Mouse (Mus musculus): ENCODE measurements at regions not wholly inside any gene's neighbourhood (a gene's known extent, or its start where the extent isn't known, plus 50 kb on each side); places are given as distances from the start of the nearest gene placed in this dataset.

GRCm38 (mm10) chr1:167905424-167905823 lies 216.4 kb downstream of the Lmx1a start:
- peak in 1 of 2 experiments; percentile 79 for DNase-seq (ENCODE audit: low spot score in 2 of 2)

DNA sequence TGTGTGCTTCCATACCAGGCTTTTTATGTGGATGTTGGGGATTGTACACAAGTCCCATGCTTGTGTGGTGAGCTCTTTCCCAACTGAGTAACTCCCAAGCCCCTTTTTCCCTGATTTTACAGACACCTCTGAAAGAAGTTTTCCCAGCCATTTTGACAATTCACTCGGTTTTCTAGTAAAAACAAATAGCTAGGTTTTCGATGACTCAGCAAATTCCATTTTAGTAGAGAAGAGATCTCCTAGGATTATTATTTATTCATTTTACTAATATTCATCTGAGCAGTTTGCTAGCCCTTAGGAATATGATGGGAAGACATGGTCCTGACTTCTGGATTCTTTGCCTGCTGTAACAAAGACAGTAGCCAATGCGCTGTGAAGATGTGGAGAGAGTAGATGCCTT lies 223.0 kb downstream of the Lmx1a start:
- no peak for DNase-seq (ENCODE audit: low spot score in 2 of 2)

DNA sequence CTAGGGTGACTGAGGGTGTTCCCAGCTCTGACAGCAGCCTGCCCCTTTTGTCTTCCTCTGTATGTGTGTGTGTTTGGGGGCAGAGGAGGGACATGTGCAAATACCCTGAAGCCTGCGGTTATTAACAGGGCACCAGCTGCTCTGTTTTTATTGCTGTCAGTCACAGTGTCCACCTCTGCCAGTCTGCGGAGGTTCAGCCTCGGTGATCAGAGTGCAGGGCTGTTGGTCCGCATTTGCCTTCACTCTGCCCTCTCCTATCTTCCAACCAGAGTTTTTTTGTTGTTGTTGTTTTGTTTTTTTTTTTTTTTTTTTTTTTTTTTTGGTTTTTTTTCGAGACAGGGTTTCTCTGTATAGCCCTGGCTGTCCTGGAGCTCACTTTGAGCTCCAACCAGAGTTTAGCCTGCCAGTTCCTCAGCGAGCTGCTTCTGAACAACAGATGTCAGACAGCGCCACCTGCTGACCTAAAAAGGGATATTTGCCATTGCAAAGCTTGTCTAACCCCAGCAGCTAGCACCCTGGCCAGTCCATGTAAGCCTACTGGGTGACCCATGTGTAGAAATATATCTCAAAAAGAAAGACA lies 226.0 kb downstream of the Lmx1a start:
- DNase-seq (ENCODE audit: low spot score in 2 of 2) = peak; percentile 88 to 91

GRCm38 (mm10) chr1:167915578-167916275 lies 226.7 kb downstream of the Lmx1a start:
- DNase-seq (ENCODE audit: low spot score in 2 of 2) = no peak

DNA sequence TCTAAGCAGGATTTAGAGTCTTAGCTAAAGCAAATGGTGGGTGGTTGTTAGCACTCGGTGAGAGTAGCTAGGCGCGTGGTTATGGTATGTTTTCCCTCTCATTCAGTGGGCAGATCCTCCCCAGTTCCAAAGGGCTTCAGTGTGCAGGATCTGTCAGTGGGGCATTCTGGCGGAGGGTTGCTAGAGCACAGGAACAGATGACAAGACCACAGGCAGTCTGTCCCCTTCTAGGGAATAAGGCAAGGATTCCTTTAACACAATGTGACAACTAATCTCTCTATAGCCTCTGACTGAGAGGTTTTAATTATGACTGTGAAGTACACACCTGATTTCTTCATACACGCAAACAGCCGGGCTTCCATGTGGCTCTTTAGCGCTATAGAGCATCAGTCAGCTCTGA lies 233.9 kb downstream of the Lmx1a start:
- DNase-seq (ENCODE audit: low spot score in 2 of 2) = no peak

- DNase-seq (ENCODE audit: low spot score in 2 of 2) = no peak
Measured at GRCm38 (mm10) chr1:167928060-167928467, 239.0 kb downstream of the Lmx1a start.

DNA sequence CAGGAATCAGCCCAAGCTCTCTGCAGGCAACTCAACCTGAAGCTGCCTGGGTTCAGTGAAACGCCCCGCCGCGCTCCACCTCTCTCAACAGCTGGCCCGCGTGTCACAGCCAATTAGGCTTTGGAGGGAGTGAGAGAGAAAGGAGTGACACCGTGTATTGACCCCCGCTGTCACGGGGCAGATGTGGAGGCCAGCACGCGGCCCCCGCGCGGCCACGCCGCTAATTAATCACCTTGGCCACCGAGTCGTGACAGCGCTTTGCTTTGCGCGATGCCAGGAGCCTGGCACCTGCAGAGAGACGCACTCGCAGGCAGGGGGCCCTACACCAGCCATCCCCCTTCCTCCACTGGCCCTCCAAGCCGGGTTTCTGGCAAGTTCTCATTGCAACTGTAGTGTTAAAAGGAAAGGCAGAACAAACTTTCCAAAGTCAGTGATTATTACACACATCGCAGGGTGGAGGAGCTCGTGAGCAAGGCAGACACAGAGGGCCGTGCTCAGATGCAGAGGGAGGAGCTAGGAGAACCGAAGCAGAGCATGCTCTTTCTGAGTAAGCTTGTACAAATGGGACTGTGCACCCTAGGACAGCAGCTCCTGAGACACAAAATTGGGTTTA lies 240.8 kb downstream of the Lmx1a start:
- DNase-seq (ENCODE audit: low spot score in 2 of 2) = no peak

DNA sequence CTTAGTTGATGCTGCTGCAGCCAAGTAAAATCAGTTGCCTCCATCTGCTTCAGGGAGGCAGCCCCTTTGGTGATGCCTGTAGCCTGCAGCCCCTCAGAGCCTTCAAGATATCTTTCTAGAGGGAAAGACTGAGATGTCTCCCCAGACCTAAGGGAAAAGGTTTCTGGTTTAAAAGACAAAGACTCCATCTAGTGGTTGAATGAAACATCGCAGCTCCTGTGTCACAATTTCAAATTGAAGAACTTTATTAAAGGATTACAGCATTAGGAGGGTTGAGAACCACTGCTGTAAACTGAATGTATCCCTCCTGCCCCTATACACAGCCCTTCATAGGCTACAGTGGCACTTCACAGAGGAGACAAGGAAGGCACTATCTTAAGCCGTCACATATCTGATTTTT lies 243.1 kb downstream of the Lmx1a start:
- peak in 1 of 2 experiments; percentile 77 for DNase-seq (ENCODE audit: low spot score in 2 of 2)

DNA sequence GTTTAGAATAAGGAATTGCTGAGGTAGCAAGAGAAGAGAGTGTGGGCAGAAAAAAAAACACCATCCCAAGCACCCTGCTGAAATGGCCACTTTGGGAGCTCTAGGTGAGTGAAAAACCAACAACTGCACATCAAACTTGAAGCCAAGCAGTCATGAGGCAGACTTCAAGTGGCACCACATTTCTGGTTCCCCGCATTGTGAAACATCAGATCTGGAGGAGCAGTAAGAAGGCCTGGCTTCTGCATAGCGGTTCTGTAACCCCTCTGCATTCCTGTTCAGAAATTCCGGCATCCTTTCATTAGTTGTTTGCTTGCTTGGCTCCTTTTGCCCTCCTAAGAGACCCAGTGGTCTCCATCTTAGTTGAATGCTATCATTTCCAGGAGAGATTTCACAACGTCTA lies 247.7 kb downstream of the Lmx1a start:
- no peak for DNase-seq (ENCODE audit: low spot score in 2 of 2)

GRCm38 (mm10) chr1:167938176-167938575 lies 249.1 kb downstream of the Lmx1a start:
- no peak for DNase-seq (ENCODE audit: low spot score in 2 of 2)

DNA sequence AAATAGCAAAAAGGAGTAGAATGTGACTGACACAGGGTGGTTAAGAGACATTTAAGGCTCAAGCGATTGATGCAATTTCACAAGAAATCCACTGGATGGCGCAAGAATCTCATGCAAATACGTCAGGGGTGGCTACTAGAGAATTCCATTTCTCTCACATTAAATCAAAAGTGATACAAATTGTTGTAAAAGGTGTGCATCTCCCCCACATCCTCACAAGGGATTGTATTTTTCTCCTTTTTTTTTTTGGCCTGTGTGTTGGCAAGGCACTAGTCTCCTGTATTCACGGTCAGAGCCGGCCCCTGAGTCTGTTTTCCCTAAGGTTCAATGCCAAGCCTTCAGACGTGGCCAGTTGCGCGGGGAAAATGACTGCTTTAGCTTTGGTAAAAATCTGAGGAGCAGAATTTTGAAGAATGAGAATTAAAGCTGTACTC lies 253.0 kb downstream of the Lmx1a start:
- peak in 1 of 2 experiments; percentile 72 for DNase-seq (ENCODE audit: low spot score in 2 of 2)

GRCm38 (mm10) chr1:167943121-167943520 lies 254.1 kb downstream of the Lmx1a start:
- DNase-seq (ENCODE audit: low spot score in 2 of 2) = peak in 1 of 2 experiments; percentile 39

- peak in 1 of 2 experiments; percentile 64 for DNase-seq (ENCODE audit: low spot score in 2 of 2)
Measured at GRCm38 (mm10) chr1:167945615-167946252, 256.7 kb downstream of the Lmx1a start.

- no peak for DNase-seq (ENCODE audit: low spot score in 2 of 2)
Measured at GRCm38 (mm10) chr1:167947866-167948265, 258.8 kb downstream of the Lmx1a start.

GRCm38 (mm10) chr1:167951717-167952116 lies 262.7 kb downstream of the Lmx1a start:
- DNase-seq (ENCODE audit: low spot score in 2 of 2) = no peak

DNA sequence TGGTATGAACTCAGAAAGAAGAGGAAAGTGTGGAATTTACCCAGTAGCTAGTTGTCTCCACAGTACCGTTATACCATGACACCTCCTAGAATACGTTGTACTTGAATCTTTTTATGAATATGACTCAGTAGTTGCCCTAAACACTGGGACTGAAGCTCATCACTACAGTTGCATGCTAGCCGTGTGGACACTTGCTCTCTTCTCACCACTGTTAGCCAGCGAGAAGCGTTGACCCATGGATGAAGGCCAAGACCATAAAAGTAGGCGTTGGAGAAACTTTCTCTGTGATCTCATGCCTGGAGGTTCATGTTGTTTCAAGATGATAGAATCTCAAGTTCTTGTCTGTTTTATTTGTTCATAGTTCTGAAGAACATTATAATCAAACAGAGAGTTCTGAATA lies 269.5 kb downstream of the Lmx1a start:
- no peak for DNase-seq (ENCODE audit: low spot score in 2 of 2)

DNA sequence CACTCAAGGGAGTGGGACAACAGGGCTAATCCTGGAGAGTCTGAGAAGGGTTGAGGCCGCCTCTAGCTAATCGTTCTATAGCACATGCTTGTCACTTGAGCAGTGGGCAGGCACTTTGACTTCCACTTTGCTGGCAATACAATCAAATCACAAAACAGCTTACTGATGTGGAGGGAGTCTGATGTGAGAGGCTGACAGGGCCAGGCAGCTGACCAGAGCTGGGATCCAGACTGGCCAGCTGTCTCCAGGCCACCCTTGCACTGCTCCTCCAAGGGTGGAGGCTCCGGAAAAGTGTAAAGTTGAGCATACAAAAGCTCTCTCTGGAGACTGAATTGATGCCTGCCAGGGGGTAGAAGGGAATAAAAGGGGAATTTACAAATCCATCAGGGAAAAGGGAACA lies 280.5 kb downstream of the Lmx1a start:
- no peak for DNase-seq (ENCODE audit: low spot score in 2 of 2)

DNA sequence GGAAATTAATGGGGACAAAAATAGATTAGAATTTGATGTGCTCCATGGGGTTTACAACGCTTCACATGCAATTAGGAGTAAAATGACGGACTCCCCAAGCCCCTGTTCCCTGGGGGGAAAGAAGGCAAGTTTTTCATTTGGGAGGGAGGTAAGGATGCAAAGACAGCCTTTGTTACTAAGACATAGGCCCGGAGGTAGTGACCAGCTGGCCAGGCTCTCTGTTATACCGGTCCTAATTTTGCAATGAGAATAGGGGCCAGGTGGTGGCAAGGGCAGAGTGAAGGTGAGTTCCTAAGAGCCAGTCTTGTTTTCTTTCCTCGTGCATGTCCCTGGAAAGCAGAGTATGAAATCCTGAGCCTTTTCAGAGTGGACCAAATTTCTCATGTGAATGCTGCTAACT lies 280.9 kb downstream of the Lmx1a start:
- DNase-seq (ENCODE audit: low spot score in 2 of 2) = no peak

- DNase-seq (ENCODE audit: low spot score in 2 of 2) = no peak
Measured at GRCm38 (mm10) chr1:167976708-167977107, 287.7 kb downstream of the Lmx1a start.

DNA sequence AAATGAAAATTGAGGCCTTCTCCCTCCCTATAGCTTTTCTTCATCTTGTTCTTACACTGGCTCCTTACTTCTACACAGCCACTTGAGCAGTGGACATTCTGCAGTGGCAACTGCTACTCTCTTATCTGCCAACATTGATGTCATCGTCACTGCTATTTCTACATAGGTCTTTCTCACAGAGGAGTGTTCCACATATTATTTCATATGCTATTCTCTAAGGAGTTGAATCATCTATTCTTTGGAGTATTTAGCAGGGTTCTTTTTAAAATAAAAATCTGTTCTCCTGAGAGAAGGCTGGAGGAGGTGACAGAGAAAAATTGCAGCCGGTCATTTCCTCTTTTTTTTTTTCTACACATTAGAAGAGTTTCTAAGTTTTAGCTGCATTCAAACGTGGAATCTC lies 290.1 kb downstream of the Lmx1a start:
- DNase-seq (ENCODE audit: low spot score in 2 of 2) = no peak

DNA sequence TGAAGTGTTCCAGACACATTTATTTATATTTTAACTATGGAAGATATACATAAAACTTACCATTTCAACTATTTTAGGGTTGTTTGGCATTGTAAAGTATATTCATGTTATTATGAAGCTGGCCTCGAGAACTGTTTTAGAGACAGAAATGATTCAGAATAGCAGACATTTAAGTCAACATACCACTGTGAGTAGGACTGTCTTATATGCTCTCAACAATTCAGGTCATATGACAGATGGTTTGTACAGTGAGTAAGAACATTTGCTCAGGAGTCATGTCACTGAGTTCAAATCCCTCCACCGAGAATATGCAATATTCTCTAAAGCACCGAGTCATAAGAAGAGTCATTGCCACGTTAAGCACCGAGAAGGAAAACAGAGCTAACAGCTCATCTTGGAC lies 290.6 kb downstream of the Lmx1a start:
- no peak for DNase-seq (ENCODE audit: low spot score in 2 of 2)

DNA sequence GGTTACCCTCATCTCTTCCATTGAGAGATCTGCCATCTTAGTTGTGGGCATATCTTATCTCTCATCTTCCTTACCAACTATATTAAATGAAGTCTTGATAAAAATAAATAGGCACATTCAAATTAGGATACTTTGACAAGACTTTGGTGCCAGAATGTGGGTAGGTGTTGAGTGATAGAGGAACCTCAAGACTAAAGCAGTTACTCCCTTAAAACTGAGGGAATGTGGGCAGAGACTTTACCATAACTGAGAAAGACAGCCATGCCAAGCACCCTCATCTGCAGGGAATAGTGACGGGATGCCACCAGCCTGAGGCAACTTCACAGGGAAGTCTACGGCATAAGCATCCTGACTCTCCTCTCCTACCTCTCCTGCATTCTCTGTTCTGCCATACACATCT lies 292.3 kb downstream of the Lmx1a start:
- DNase-seq (ENCODE audit: low spot score in 2 of 2) = no peak

Measured in layer of hippocampus, postnatal 14 days (tissue).